Mouse (Mus musculus) neutrophil, adult 59 days (primary cell): ENCODE data around the gene Sept5. TPM values are rescaled to one million over a fixed set of nuclear protein-coding genes. Genes with fewer than 3 reads are reported as not detected.

Experiments used
- total RNA-seq, 2 experiments: library from RNA; stranded (reverse); gene quantifications; 1 replicate in 1 of 2; 2 replicates in 1 of 2; pipeline ENCODE4 v1.2.4; 2023

The Sept5 gene
- total RNA-seq = 100 to 1,000 TPM; 177 to 200 TPM

GRCm38 (mm10) chr16:18629390-18630231 lies at the start of gene Sept5:
Gene Sept5, minus strand, starts transcription at chr16:18629954.

GRCm38 (mm10) chr16:18626376-18626878 lies 3.3 kb downstream of the Sept5 start, which contains the start of gene Gm49601:
Gene Gm49601, minus strand, starts transcription at chr16:18626427.

GRCm38 (mm10) chr16:18622019-18622418 lies 7.7 kb downstream of the Sept5 start, which contains the start of gene Gp1bb:
Gene Gp1bb, minus strand, starts transcription at chr16:18622403.

GRCm38 (mm10) chr16:18589804-18590790 lies 39.7 kb downstream of the Sept5 start, which contains the start of gene Tbx1:
Gene Tbx1, minus strand, starts transcription at chr16:18590671.

Other genes starting within 250 kb of the Sept5 start
- gene Txnrd2, start 203.6 kb downstream of the Sept5 start, total RNA-seq = 10 to 100 TPM; 10.8 to 11.2 TPM
- 10 to 100 TPM; 29.2 to 31.2 TPM for gene Comt, start 203.1 kb downstream of the Sept5 start, total RNA-seq
- 1 to 10 TPM; 2.0 to 2.2 TPM for gene Gnb1l, start 131.2 kb downstream of the Sept5 start, total RNA-seq
- gene Rtl10, start 131.1 kb downstream of the Sept5 start, total RNA-seq = 1 to 10 TPM; 2.1 to 2.4 TPM
- not detected for gene Tbx1, start 39.3 kb downstream of the Sept5 start, total RNA-seq
- under 1 TPM in 1 of 2 experiments, not detected in 1; 0.86 TPM for gene Gp1bb, start 7.6 kb downstream of the Sept5 start, total RNA-seq
- gene Gm49601, start 3.5 kb downstream of the Sept5 start, total RNA-seq = 10 to 100 TPM; 57.0 to 57.7 TPM
- gene Cldn5, start 146.9 kb upstream of the Sept5 start, total RNA-seq = under 1 TPM in 1 of 2 experiments, not detected in 1; 0.35 TPM
- gene Ufd1, start 181.8 kb upstream of the Sept5 start, total RNA-seq = 10 to 100 TPM; 61.3 to 67.0 TPM
- gene Cdc45, start 182.0 kb upstream of the Sept5 start, total RNA-seq = 10 to 100 TPM; 36.6 to 36.7 TPM
- gene 2510002D24Rik, start 206.6 kb upstream of the Sept5 start, total RNA-seq = 1 to 10 TPM; 6.6 to 9.2 TPM
- gene Gm28539, start 206.6 kb upstream of the Sept5 start, total RNA-seq = 1 to 10 TPM; 3.6 to 7.0 TPM
- 10 to 100 TPM; 25.3 to 27.8 TPM for gene Mrpl40, start 246.9 kb upstream of the Sept5 start, total RNA-seq
- 10 to 100 TPM; 45.9 to 50.2 TPM for gene Hira, start 247.1 kb upstream of the Sept5 start, total RNA-seq